Mouse (Mus musculus): Measurements from ENCODE around the gene Fbrsl1. TPM values are rescaled to one million over a fixed set of nuclear protein-coding genes. Genes with fewer than 3 reads are reported as not detected.
A peak's percentile ranks its signal among the peaks of the same experiment; 100 is the strongest.

The Fbrsl1 gene
- polyA plus RNA-seq, 1 experiment, result 51.7 TPM

DNA sequence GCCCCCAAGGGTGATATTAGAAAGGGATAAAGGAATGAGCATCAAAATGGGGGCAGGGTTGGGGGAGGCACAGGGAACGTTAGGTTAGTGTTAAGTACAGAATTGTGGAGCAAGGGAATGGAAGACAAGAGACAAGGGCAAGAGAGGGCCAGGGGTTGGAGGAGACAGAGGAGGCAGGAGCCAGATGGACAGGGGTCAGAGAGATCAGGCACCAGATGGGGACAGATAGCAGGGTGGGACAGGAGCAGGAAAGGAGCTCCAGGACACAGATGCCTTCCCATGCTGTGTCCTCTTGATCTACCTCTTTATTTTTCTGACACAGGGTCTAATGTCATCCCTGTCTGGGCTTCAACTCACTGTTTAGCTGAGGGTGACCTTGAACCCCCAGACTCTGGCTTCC, 24.5 kb upstream of the Fbrsl1 start:
- Histone ChIP-seq H3K36me3 (ENCODE audit: control insufficient read depth, insufficient read depth, low read length, poor library complexity, severe bottlenecking) (no peaks in the 10 kb centered on the region), H3K4me3 (ENCODE audit: low read depth, low read length) (no peak overlapping the region), H3K9ac (ENCODE audit: low read depth, poor library complexity, severe bottlenecking) (no peak overlapping the region), H3K4me1 (ENCODE audit: control insufficient read depth, insufficient read depth, low read length) (peaks cover 11% of the 10 kb centered on the region), H3K9me3 (replicated peaks; ENCODE audit: control insufficient read depth, insufficient read depth, low read length, poor library complexity, severe bottlenecking) (no peaks in the 10 kb centered on the region), H3K27me3 (ENCODE audit: control insufficient read depth, insufficient read depth, low read length, poor library complexity, severe bottlenecking) (no peaks in the 10 kb centered on the region), H3K27ac (ENCODE audit: insufficient read depth, low read length) (no peak overlapping the region)
- TF ChIP-seq EP300 (IDR thresholded peaks at IDR 0.05; ENCODE audit: insufficient read depth, low read depth, low read length), result peak; percentile 91; the same call in 1 of the 2 replicates
- no peak for TF ChIP-seq CTCF (IDR thresholded peaks at IDR 0.05; ENCODE audit: low read depth, low read length)
- no peak for TF ChIP-seq POLR2A (IDR thresholded peaks at IDR 0.05; ENCODE audit: insufficient read depth, low read length)

DNA sequence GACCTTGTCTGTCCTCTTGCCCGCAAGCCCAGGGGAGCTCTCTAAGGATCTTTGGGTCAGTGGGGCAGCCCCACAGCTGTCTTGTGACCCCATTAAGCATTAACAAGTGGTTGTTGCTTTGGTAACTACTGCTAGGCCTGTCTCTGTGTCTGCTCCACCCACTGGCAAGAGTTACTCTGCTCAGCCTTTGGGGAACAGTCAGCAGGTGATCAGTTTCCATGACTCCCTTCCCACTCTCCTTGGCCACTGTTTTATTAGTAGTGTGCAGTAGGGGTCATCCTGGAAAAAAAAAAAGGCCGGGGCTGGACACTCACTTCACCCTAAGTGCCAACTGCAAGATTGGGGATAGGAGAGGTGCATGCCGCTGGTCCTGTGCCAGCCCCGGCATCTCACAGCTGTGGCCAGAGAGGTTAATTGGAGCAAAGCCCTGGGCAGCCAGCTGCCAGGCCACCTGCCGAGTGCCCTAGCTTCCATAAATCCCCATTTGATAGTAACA, 23.7 kb upstream of the Fbrsl1 start:
- Histone ChIP-seq H3K4me3 (ENCODE audit: low read depth, low read length) (no peak overlapping the region), H3K36me3 (ENCODE audit: control insufficient read depth, insufficient read depth, low read length, poor library complexity, severe bottlenecking) (no peaks in the 10 kb centered on the region), H3K9ac (ENCODE audit: low read depth, poor library complexity, severe bottlenecking) (no peak overlapping the region), H3K27me3 (ENCODE audit: control insufficient read depth, insufficient read depth, low read length, poor library complexity, severe bottlenecking) (no peaks in the 10 kb centered on the region), H3K27ac (ENCODE audit: insufficient read depth, low read length) (peak overlapping the region; percentile 68), H3K9me3 (replicated peaks; ENCODE audit: control insufficient read depth, insufficient read depth, low read length, poor library complexity, severe bottlenecking) (no peaks in the 10 kb centered on the region), H3K4me1 (ENCODE audit: control insufficient read depth, insufficient read depth, low read length) (peaks cover 13% of the 10 kb centered on the region)
- TF ChIP-seq EP300 (IDR thresholded peaks at IDR 0.05; ENCODE audit: insufficient read depth, low read depth, low read length) (peak; percentile 39; the same call in 1 of the 2 replicates), POLR2A (IDR thresholded peaks at IDR 0.05; ENCODE audit: insufficient read depth, low read length) (no peak)

DNA sequence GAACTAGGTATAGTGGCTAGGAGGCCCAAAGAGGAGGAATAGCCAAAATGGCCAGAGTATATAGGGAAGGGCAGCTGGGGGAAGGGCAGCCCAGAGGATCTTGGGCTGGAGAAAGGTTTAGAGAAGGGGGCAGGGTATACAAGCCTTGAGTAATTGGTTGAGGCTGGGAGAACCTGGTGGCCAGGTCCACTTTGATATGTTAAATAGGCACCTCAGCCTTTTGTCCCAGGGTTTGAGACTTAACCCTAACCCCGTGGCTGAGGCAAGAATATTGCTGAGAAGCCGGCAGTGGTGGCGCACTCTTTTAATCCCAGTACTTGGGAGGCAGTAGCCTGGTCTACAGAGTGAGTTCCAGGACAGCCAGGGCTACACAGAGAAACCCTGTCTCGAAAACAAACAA, 23.0 kb upstream of the Fbrsl1 start:
- Histone ChIP-seq H3K27me3 (ENCODE audit: control insufficient read depth, insufficient read depth, low read length, poor library complexity, severe bottlenecking) (no peaks in the 10 kb centered on the region), H3K9me3 (replicated peaks; ENCODE audit: control insufficient read depth, insufficient read depth, low read length, poor library complexity, severe bottlenecking) (no peaks in the 10 kb centered on the region), H3K36me3 (ENCODE audit: control insufficient read depth, insufficient read depth, low read length, poor library complexity, severe bottlenecking) (no peaks in the 10 kb centered on the region), H3K4me3 (ENCODE audit: low read depth, low read length) (no peak overlapping the region), H3K9ac (ENCODE audit: low read depth, poor library complexity, severe bottlenecking) (no peak overlapping the region), H3K4me1 (ENCODE audit: control insufficient read depth, insufficient read depth, low read length) (peaks cover 14% of the 10 kb centered on the region), H3K27ac (ENCODE audit: insufficient read depth, low read length) (peak overlapping the region; percentile 85)
- no peak for TF ChIP-seq POLR2A (IDR thresholded peaks at IDR 0.05; ENCODE audit: insufficient read depth, low read length)
- TF ChIP-seq EP300 (IDR thresholded peaks at IDR 0.05; ENCODE audit: insufficient read depth, low read depth, low read length), result peak; percentile 81; the same call in 1 of the 2 replicates

DNA sequence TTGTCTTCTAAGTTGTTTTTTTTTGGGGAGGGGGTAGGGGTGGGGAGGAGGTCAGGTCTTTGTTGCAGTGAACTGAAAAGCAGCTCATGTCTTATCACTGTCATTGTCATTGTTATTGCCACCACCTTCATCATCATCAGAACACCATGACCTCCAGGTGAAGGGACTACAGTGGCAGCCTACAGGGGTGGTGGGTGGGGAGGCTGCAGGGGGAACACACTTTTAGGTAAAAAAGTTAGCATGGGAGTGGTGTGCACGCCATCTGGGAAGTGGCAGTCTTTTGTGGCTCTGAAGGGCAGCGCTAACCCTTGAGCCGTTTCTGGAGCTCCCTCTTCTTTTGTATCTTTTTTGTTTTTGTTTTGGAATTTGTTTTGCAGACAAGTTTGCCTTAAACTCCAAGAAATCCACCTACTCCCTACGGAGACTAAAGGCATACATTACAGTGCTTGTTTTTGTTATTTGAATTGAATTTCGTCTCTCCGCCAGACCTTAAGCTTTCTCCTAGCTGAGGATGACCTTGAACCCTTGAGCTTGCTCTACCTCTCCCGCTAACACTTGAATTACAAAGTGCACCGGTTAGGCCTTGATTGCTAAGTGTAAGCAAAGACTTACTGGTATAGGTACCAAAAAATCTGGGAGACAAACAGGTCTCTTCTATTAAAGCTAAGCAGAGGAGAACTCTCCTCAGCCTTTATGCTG, 21.1 kb upstream of the Fbrsl1 start:
- Histone ChIP-seq H3K4me1 (ENCODE audit: control insufficient read depth, insufficient read depth, low read length) (peaks cover 19% of the 10 kb centered on the region), H3K9me3 (replicated peaks; ENCODE audit: control insufficient read depth, insufficient read depth, low read length, poor library complexity, severe bottlenecking) (no peaks in the 10 kb centered on the region), H3K36me3 (ENCODE audit: control insufficient read depth, insufficient read depth, low read length, poor library complexity, severe bottlenecking) (no peaks in the 10 kb centered on the region), H3K27me3 (ENCODE audit: control insufficient read depth, insufficient read depth, low read length, poor library complexity, severe bottlenecking) (no peaks in the 10 kb centered on the region), H3K9ac (ENCODE audit: low read depth, poor library complexity, severe bottlenecking) (no peak overlapping the region), H3K4me3 (ENCODE audit: low read depth, low read length) (no peak overlapping the region), H3K27ac (ENCODE audit: insufficient read depth, low read length) (peak overlapping the region; percentile 85)
- TF ChIP-seq POLR2A (IDR thresholded peaks at IDR 0.05; ENCODE audit: insufficient read depth, low read length), result no peak
- peak; percentile 98 for TF ChIP-seq EP300 (IDR thresholded peaks at IDR 0.05; ENCODE audit: insufficient read depth, low read depth, low read length)
- TF ChIP-seq CTCF (IDR thresholded peaks at IDR 0.05; ENCODE audit: low read depth, low read length), result no peak

DNA sequence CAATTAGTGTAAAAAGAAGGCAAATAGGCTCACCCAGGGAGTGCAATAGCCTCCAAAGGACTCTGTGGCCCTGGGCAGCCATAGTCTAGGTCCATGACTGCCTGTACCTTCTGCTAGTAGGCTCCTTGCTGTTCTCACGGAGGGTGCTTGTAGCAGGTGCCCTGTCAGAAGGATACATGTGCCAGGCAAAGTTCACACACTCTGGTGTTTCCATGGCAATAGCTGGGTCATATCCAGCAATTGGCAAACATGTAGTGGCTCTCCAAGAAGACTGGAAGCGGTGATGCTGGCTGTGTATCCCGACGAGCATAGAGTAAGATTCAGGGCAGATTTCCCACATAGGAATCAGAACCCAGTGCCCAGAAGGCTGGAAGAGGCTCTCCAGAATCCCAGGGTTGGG, 20.0 kb upstream of the Fbrsl1 start:
- H3K36me3 ChIP-seq (ENCODE audit: control insufficient read depth, insufficient read depth, low read length, poor library complexity, severe bottlenecking), result no peaks in the 10 kb centered on the region
- no peak overlapping the region for H3K9ac ChIP-seq (ENCODE audit: low read depth, poor library complexity, severe bottlenecking)
- H3K4me3 ChIP-seq (ENCODE audit: low read depth, low read length), result peak overlapping the region; percentile 12; the same call in 1 of the 2 replicates
- no peak for TF ChIP-seq POLR2A (IDR thresholded peaks at IDR 0.05; ENCODE audit: insufficient read depth, low read length)
- TF ChIP-seq CTCF (IDR thresholded peaks at IDR 0.05; ENCODE audit: low read depth, low read length), result no peak
- no peaks in the 10 kb centered on the region for H3K27me3 ChIP-seq (ENCODE audit: control insufficient read depth, insufficient read depth, low read length, poor library complexity, severe bottlenecking)
- H3K27ac ChIP-seq (ENCODE audit: insufficient read depth, low read length), result peak overlapping the region; percentile 85
- H3K9me3 ChIP-seq (replicated peaks; ENCODE audit: control insufficient read depth, insufficient read depth, low read length, poor library complexity, severe bottlenecking), result no peaks in the 10 kb centered on the region
- H3K4me1 ChIP-seq (ENCODE audit: control insufficient read depth, insufficient read depth, low read length), result peaks cover 19% of the 10 kb centered on the region

DNA sequence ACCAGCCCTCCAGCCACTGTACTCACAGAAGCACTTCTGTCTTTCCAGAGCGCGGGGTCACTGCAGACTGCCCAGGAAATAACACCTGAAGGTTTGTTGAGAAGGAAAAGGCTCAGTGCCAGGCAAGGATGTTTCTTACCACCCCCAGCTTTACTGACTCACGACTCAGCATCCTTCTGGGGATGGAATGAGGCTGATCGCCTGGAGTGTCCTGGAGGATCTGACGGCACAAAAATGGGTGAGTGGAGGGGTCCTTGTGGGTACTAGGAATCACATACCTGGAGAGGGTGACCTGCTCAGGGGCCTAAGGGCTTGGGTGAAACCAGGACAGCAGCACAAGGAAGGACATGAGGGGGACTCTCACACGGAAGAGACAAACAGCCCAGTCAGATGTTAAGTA, 19.4 kb upstream of the Fbrsl1 start:
- Histone ChIP-seq H3K4me3 (ENCODE audit: low read depth, low read length) (no peak overlapping the region), H3K27me3 (ENCODE audit: control insufficient read depth, insufficient read depth, low read length, poor library complexity, severe bottlenecking) (no peaks in the 10 kb centered on the region), H3K9ac (ENCODE audit: low read depth, poor library complexity, severe bottlenecking) (no peak overlapping the region), H3K4me1 (ENCODE audit: control insufficient read depth, insufficient read depth, low read length) (peaks cover 18% of the 10 kb centered on the region), H3K36me3 (ENCODE audit: control insufficient read depth, insufficient read depth, low read length, poor library complexity, severe bottlenecking) (no peaks in the 10 kb centered on the region), H3K27ac (ENCODE audit: insufficient read depth, low read length) (peak overlapping the region; percentile 33), H3K9me3 (replicated peaks; ENCODE audit: control insufficient read depth, insufficient read depth, low read length, poor library complexity, severe bottlenecking) (no peaks in the 10 kb centered on the region)
- no peak for TF ChIP-seq CTCF (IDR thresholded peaks at IDR 0.05; ENCODE audit: low read depth, low read length)
- no peak for TF ChIP-seq POLR2A (IDR thresholded peaks at IDR 0.05; ENCODE audit: insufficient read depth, low read length)
- TF ChIP-seq EP300 (IDR thresholded peaks at IDR 0.05; ENCODE audit: insufficient read depth, low read depth, low read length), result no peak
